Mouse (Mus musculus): ENCODE data around the gene Rbpj. TPM values are rescaled to one million over a fixed set of nuclear protein-coding genes. Genes with fewer than 3 reads are reported as not detected.

Gene Rbpj
- polyA plus RNA-seq, 2 experiments, result 6.5 to 7.0 TPM

DNA sequence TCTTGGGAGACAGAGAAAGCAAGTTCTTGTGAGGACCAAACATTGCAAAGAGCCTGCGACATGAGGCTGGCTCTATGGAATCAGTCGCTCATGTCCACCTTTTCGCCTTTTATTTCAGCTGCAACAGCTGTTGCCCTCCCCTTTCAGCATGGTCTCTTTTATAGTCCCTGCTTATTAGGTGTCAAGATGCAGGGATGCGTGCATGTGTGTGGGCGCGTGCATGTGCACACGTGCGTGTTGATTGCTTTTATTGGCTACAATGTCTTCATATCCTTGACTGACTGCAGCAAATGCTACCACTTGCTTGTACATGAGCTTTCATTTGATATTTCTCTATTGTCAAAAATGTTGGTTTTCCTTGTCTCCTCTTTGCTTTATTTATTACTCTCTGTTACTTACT lies 136.2 kb downstream of the Rbpj start:
- ATAC-seq (ENCODE audit: insufficient read depth) (no peak), DNase-seq (ENCODE audit: low read depth in 3 of 3, low spot score in 3 of 3) (no peak)
- Histone ChIP-seq H3K27me3 (ENCODE audit: control insufficient read depth, insufficient read depth, low read length) (no peaks in the 10 kb centered on the region), H3K27ac (no peak overlapping the region), H3K9me3 (ENCODE audit: control insufficient read depth, low read length) (no peaks in the 10 kb centered on the region), H3K36me3 (replicated peaks; ENCODE audit: control insufficient read depth, insufficient read depth, low read depth) (no peaks in the 10 kb centered on the region), H3K4me1 (replicated peaks; ENCODE audit: control insufficient read depth in 2 of 2, insufficient read depth in 2 of 2, low read length in 1 of 2) (peaks cover 6 to 8% of the 10 kb centered on the region in 2 experiments; a peak in 3 of 4 replicates), H3K9ac (replicated peaks) (no peak overlapping the region), H3K4me3 (ENCODE audit: insufficient read depth in 1 of 2, low read depth in 2 of 2, low read length in 2 of 2) (no peak overlapping the region), H3K4me2 (ENCODE audit: low read depth) (no peak overlapping the region)
- 74% methylated on average over 8 of the region's 8 CpGs for WGBS (ENCODE audit: insufficient replicate concordance)
- TF ChIP-seq CTCF (IDR thresholded peaks at IDR 0.05; ENCODE audit: low read depth), result no peak
- TF ChIP-seq EP300 (IDR thresholded peaks at IDR 0.05; ENCODE audit: low read depth), result no peak

DNA sequence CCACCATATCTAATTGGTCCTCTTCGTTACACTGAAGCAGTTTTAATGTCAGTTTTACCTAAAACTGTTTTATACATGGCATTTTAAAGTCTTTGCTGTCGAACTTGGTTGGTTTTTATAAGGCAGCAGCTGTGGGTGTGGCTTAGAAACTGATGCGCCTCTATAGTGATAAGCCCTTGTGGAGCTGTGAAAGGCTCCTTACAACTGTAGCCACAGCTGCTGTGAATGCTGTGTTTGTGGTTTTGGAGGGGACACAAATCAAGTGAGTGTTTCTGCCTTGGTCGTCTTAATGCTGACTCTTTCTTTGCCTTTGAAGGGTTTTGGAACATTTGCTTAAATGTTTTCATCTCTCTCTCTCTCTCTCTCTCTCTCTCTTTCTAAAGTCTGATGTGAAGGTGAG lies 139.5 kb downstream of the Rbpj start:
- Histone ChIP-seq H3K27ac (no peak overlapping the region), H3K4me3 (ENCODE audit: insufficient read depth in 1 of 2, low read depth in 2 of 2, low read length in 2 of 2) (no peak overlapping the region), H3K27me3 (ENCODE audit: control insufficient read depth, insufficient read depth, low read length) (no peaks in the 10 kb centered on the region), H3K4me1 (replicated peaks; ENCODE audit: control insufficient read depth in 2 of 2, insufficient read depth in 2 of 2, low read length in 1 of 2) (peaks cover 6 to 8% of the 10 kb centered on the region in 2 experiments; a peak in 3 of 4 replicates), H3K4me2 (ENCODE audit: low read depth) (no peak overlapping the region), H3K9ac (replicated peaks) (no peak overlapping the region), H3K9me3 (ENCODE audit: control insufficient read depth, low read length) (no peaks in the 10 kb centered on the region), H3K36me3 (replicated peaks; ENCODE audit: control insufficient read depth, insufficient read depth, low read depth) (no peaks in the 10 kb centered on the region)
- WGBS (ENCODE audit: insufficient replicate concordance), result 14% methylated on average over 4 of the region's 4 CpGs
- TF ChIP-seq EP300 (IDR thresholded peaks at IDR 0.05; ENCODE audit: low read depth), result no peak
- no peak for TF ChIP-seq CTCF (IDR thresholded peaks at IDR 0.05; ENCODE audit: low read depth)
- DNase-seq (ENCODE audit: low read depth in 3 of 3, low spot score in 3 of 3), result no peak
- ATAC-seq (ENCODE audit: insufficient read depth), result no peak; the same call in 1 of the 2 replicates

DNA sequence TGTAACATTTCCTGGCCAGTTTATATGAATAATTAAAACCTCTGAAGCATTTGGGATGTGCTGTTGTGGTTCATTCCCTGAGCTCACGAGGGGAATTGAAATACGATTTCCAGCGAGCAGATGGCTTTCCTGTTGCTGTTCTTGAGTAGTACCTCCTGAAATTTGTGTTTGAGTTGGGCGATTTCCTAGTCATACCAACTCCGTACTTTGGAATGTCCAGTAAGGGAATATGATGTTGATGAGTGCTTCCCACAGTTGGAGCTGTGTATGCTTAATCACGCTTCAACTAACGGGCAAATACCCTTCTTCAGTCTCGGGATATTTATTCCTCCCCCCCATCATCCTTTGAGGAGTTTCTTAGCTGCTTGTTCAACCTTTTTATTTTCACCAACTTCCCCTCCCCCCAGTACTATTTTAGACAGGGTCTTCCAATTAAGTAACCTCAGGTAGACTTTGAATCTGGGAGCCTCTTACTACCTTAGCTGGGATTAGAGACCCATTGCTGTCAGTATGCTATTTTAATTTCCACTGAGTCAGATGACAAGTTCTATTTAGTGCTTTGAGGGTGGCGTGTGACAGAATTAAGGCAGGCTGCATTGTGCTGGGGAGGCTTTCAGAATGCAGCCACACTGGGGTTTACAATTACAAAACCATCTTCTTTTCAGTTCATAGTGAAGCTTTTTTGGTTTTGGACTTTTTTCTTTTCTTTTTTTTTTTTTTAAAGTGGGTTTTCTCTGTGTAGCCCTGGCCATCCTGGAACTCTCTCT lies 141.5 kb downstream of the Rbpj start:
- DNase-seq (ENCODE audit: low read depth in 3 of 3, low spot score in 3 of 3) (no peak), ATAC-seq (ENCODE audit: insufficient read depth) (no peak)
- Histone ChIP-seq H3K36me3 (replicated peaks; ENCODE audit: control insufficient read depth, insufficient read depth, low read depth) (no peaks in the 10 kb centered on the region), H3K4me1 (replicated peaks; ENCODE audit: control insufficient read depth in 2 of 2, insufficient read depth in 2 of 2, low read length in 1 of 2) (peaks cover 6 to 8% of the 10 kb centered on the region in 2 experiments; a peak in 3 of 4 replicates), H3K27ac (no peak overlapping the region), H3K9me3 (ENCODE audit: control insufficient read depth, low read length) (no peaks in the 10 kb centered on the region), H3K4me3 (ENCODE audit: insufficient read depth in 1 of 2, low read depth in 2 of 2, low read length in 2 of 2) (no peak overlapping the region), H3K27me3 (ENCODE audit: control insufficient read depth, insufficient read depth, low read length) (no peaks in the 10 kb centered on the region), H3K9ac (replicated peaks) (no peak overlapping the region), H3K4me2 (ENCODE audit: low read depth) (no peak overlapping the region)
- TF ChIP-seq CTCF (IDR thresholded peaks at IDR 0.05; ENCODE audit: low read depth) (no peak), EP300 (IDR thresholded peaks at IDR 0.05; ENCODE audit: low read depth) (no peak)
- 66% methylated on average over 9 of the region's 9 CpGs for WGBS (ENCODE audit: insufficient replicate concordance)

DNA sequence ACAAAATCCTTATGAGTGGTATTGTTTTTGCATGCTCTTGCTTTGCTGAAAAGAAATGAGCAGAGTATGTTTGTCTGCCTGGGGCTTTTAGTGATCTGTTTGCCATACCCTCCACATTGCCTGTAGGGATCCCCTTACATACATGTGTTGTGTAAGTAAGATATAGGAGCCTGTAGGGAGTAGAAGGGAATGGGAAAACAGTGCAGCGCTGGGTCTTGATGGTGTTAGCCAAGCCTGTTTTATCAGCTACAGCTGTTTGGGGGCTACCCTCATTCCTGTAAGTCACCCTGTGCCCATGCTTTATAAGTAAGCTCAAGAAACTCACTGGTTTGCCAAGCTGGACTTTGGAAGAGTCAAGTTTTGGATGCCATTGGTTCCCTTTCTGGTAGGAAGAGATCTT lies 152.9 kb downstream of the Rbpj start:
- H3K4me3 ChIP-seq (ENCODE audit: insufficient read depth in 1 of 2, low read depth in 2 of 2, low read length in 2 of 2), result no peak overlapping the region
- WGBS (ENCODE audit: insufficient replicate concordance), result 72% methylated on average over 1 of the region's 1 CpGs
- no peak overlapping the region for H3K4me2 ChIP-seq (ENCODE audit: low read depth)
- no peak for TF ChIP-seq CTCF (IDR thresholded peaks at IDR 0.05; ENCODE audit: low read depth)
- TF ChIP-seq EP300 (IDR thresholded peaks at IDR 0.05; ENCODE audit: low read depth), result no peak
- no peak overlapping the region for H3K9ac ChIP-seq (replicated peaks)
- DNase-seq (ENCODE audit: low read depth in 3 of 3, low spot score in 3 of 3) (no peak), ATAC-seq (ENCODE audit: insufficient read depth) (no peak)
- H3K4me1 ChIP-seq (replicated peaks; ENCODE audit: control insufficient read depth in 2 of 2, insufficient read depth in 2 of 2, low read length in 1 of 2), result 0 out of 4 replicates have a peak, but pooled peaks cover 0 to 5% of the 10 kb centered on the region in 2 experiments
- H3K27me3 ChIP-seq (ENCODE audit: control insufficient read depth, insufficient read depth, low read length), result no peaks in the 10 kb centered on the region
- H3K9me3 ChIP-seq (ENCODE audit: control insufficient read depth, low read length), result no peaks in the 10 kb centered on the region
- H3K36me3 ChIP-seq (replicated peaks; ENCODE audit: control insufficient read depth, insufficient read depth, low read depth), result no peaks in the 10 kb centered on the region
- H3K27ac ChIP-seq, result no peak overlapping the region

DNA sequence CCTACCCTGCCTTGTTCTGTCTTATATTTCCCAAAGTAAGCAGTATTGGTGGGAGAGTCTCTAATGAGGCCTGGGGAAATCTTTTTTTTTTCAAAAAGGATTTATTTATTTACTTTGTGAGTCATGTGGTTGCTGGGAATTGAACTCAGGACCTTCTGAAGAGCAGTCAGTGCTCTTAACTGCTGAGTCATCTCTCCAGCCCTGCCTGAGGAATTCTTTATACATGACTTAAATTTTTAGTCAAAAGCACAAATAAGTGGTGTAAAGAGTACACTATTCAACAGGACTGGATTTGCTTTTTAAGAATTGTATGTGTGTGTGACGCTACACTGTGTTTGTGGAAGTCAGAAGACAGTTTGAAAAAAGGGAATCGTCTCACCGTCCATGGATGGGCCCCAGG lies 166.1 kb downstream of the Rbpj start:
- Histone ChIP-seq H3K4me2 (ENCODE audit: low read depth) (no peak overlapping the region), H3K27ac (no peak overlapping the region), H3K4me1 (replicated peaks; ENCODE audit: control insufficient read depth in 2 of 2, insufficient read depth in 2 of 2, low read length in 1 of 2) (peaks cover 2 to 6% of the 10 kb centered on the region in 2 experiments; a peak in 3 of 4 replicates), H3K9me3 (ENCODE audit: control insufficient read depth, low read length) (no peaks in the 10 kb centered on the region), H3K27me3 (ENCODE audit: control insufficient read depth, insufficient read depth, low read length) (no peaks in the 10 kb centered on the region), H3K36me3 (replicated peaks; ENCODE audit: control insufficient read depth, insufficient read depth, low read depth) (no peaks in the 10 kb centered on the region), H3K9ac (replicated peaks) (no peak overlapping the region), H3K4me3 (ENCODE audit: insufficient read depth in 1 of 2, low read depth in 2 of 2, low read length in 2 of 2) (no peak overlapping the region)
- WGBS (ENCODE audit: insufficient replicate concordance), result 80% methylated on average over 3 of the region's 3 CpGs
- TF ChIP-seq EP300 (IDR thresholded peaks at IDR 0.05; ENCODE audit: low read depth) (no peak), CTCF (IDR thresholded peaks at IDR 0.05; ENCODE audit: low read depth) (no peak)
- ATAC-seq (ENCODE audit: insufficient read depth), result no peak
- DNase-seq (ENCODE audit: low read depth in 3 of 3, low spot score in 3 of 3), result no peak
